Comparison of ENCODE assay signal across 28 mouse cellular contexts in the genomic region with DNA sequence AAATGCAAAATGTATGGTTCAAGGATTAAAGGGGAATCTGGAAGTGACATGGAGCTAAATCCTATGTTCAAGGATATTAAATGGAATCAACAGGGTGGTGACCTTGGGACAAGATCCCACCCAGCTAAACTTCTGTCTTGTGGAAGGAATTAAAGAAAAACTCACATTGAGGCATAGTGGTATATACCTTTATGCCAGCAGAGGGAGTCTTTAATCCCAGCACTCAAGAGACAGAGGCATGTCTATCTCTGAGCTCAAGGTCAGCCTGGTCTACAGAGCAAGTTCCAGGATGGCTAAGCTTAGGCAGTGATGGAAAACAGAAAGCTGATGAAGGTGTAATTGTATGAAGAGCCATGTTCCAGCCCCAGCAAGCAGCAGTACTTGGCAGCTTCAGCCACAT. TPM values are rescaled to one million over a fixed set of nuclear protein-coding genes. Genes with fewer than 3 reads are reported as not detected.
DNase-seq lines count a peak whose midpoint lies in the region; ATAC-seq and TF ChIP-seq lines count a peak whose summit lies in the region.
"Had no signal": no experiment of that assay in that cellular context is flagged by ENCODE, and none has a peak within 500 bp of the region (broad histone marks: within the 10 kb centered on the region; RNA-seq: fewer than 3 reads in every experiment).

No protein-coding gene starts in this region.

- TF ChIP-seq EP300 in liver, postnatal 0 days (IDR thresholded peaks at IDR 0.05; ENCODE audit: low read depth), result no peak
- no peak for TF ChIP-seq EP300 in MEL (IDR thresholded peaks at IDR 0.05; ENCODE audit: low read depth in 1 of 2, low read length in 2 of 2)

- no peak overlapping the region for H3K4me3 ChIP-seq in liver, postnatal 0 days (ENCODE audit: low read depth, low read length)
- no peak overlapping the region for H3K4me3 ChIP-seq in MEL (ENCODE audit: control insufficient read depth in 1 of 2, insufficient read depth in 1 of 2, low read depth in 2 of 2, low read length in 2 of 2)
- H3K4me3 ChIP-seq: embryonic facial prominence, embryonic 13.5 days; forebrain, embryonic 15.5 days; hindbrain, embryonic 13.5 days; kidney, embryonic 15.5 days; midbrain, embryonic 12.5 days had no signal

- H3K79me2 ChIP-seq in MEL (ENCODE audit: control insufficient read depth, insufficient read depth, low read length, poor library complexity), result no peaks in the 10 kb centered on the region

- no peaks in the 10 kb centered on the region for H3K27me3 ChIP-seq in liver, postnatal 0 days (ENCODE audit: insufficient read depth, low read length)
- H3K27me3 ChIP-seq in MEL (ENCODE audit: control insufficient read depth in 1 of 2, insufficient read depth in 2 of 2, low read length in 2 of 2), result no peaks in the 10 kb centered on the region; a peak in 1 of 4 replicates
- H3K27me3 ChIP-seq: embryonic facial prominence, embryonic 13.5 days; forebrain, embryonic 15.5 days; hindbrain, embryonic 13.5 days; kidney, embryonic 15.5 days; midbrain, embryonic 12.5 days had no signal

- TF ChIP-seq CTCF in liver, postnatal 0 days (IDR thresholded peaks at IDR 0.05; ENCODE audit: low read depth), result peak; percentile 33
- TF ChIP-seq CTCF in MEL (IDR thresholded peaks at IDR 0.05 in 2 of 3, conservative IDR thresholded peaks at IDR 0.05 in 1 of 3; ENCODE audit: control insufficient read depth in 1 of 3, insufficient read depth in 1 of 3, low read depth in 2 of 3, low read length in 3 of 3, poor library complexity in 1 of 3, severe bottlenecking in 1 of 3), result peak in 1 of 3 experiments; percentile 29; a peak in 2 of 6 replicates

- TF ChIP-seq POLR2A in MEL (IDR thresholded peaks at IDR 0.05; ENCODE audit: control insufficient read depth in 1 of 2, insufficient read depth in 1 of 2, low read depth in 1 of 2, low read length in 2 of 2, poor library complexity in 1 of 2), result no peak

- ATAC-seq in liver, postnatal 0 days, result no peak
- ATAC-seq in megakaryocyte-erythroid progenitor cell, adult 5-6 weeks (replicated peaks; ENCODE audit: low FRiP score, low TSS enrichment, poor library complexity, severe bottlenecking), result 0 out of 2 replicates have a peak, but pooled peaks have one; percentile 55
- ATAC-seq: forebrain, embryonic 15.5 days had no signal

- H3K27ac ChIP-seq in liver, postnatal 0 days (ENCODE audit: low read depth), result no peak overlapping the region
- H3K27ac ChIP-seq in MEL (ENCODE audit: control insufficient read depth, low read depth, low read length), result no peak overlapping the region
- H3K27ac ChIP-seq: embryonic facial prominence, embryonic 13.5 days; forebrain, embryonic 15.5 days; hindbrain, embryonic 13.5 days; kidney, embryonic 15.5 days; macrophage; midbrain, embryonic 12.5 days had no signal

- no peaks in the 10 kb centered on the region for H3K36me3 ChIP-seq in liver, postnatal 0 days (replicated peaks; ENCODE audit: insufficient read depth, low read length)
- no peaks in the 10 kb centered on the region for H3K36me3 ChIP-seq in MEL (ENCODE audit: control insufficient read depth in 1 of 2, insufficient read depth in 2 of 2, low read length in 2 of 2)
- H3K36me3 ChIP-seq: embryonic facial prominence, embryonic 13.5 days; forebrain, embryonic 15.5 days; hindbrain, embryonic 13.5 days; kidney, embryonic 15.5 days; midbrain, embryonic 12.5 days had no signal

- H3K4me2 ChIP-seq in liver, postnatal 0 days (ENCODE audit: low read depth, low read length), result no peak overlapping the region
- H3K4me2 ChIP-seq: embryonic facial prominence, embryonic 13.5 days; forebrain, embryonic 15.5 days; hindbrain, embryonic 13.5 days; kidney, embryonic 15.5 days; midbrain, embryonic 12.5 days had no signal

- no peaks in the 10 kb centered on the region for H3K9me3 ChIP-seq in liver, postnatal 0 days (ENCODE audit: low read length)
- H3K9me3 ChIP-seq in MEL (replicated peaks; ENCODE audit: insufficient read depth, low read length), result no peaks in the 10 kb centered on the region
- H3K9me3 ChIP-seq: embryonic facial prominence, embryonic 13.5 days; forebrain, embryonic 15.5 days; hindbrain, embryonic 13.5 days; midbrain, embryonic 12.5 days had no signal

- H3K9ac ChIP-seq in liver, postnatal 0 days (replicated peaks), result no peak overlapping the region
- H3K9ac ChIP-seq in MEL (ENCODE audit: control insufficient read depth, low read depth, low read length, poor library complexity, severe bottlenecking), result no peak overlapping the region
- H3K9ac ChIP-seq: embryonic facial prominence, embryonic 13.5 days; forebrain, embryonic 15.5 days; hindbrain, embryonic 13.5 days; kidney, embryonic 15.5 days; midbrain, embryonic 12.5 days had no signal

- DNase-seq in liver, postnatal 0 days, result no peak
- DNase-seq in liver, result no peak
- peak; percentile 10 for DNase-seq in A20 (ENCODE audit: low read depth, low spot score)
- DNase-seq in MEL (ENCODE audit: low read depth, low spot score), result no peak
- DNase-seq in thymus, postnatal 4 days, result no peak
- DNase-seq in spleen, adult 18-20 months, result no peak
- DNase-seq: adrenal gland, postnatal 14 days; cerebellum, adult 9-11 months; gastrocnemius, postnatal 25 days; left cerebral cortex, postnatal 4 days; lung, adult 18-20 months; right cerebral cortex, postnatal 25 days; thymus, postnatal 36 days had no signal

- no peaks in the 10 kb centered on the region for H3K4me1 ChIP-seq in liver, postnatal 0 days (ENCODE audit: insufficient read depth)
- no peaks in the 10 kb centered on the region for H3K4me1 ChIP-seq in MEL (ENCODE audit: control insufficient read depth in 1 of 2, insufficient read depth in 2 of 2, low read length in 2 of 2)
- H3K4me1 ChIP-seq: embryonic facial prominence, embryonic 13.5 days; forebrain, embryonic 15.5 days; hindbrain, embryonic 13.5 days; kidney, embryonic 15.5 days; midbrain, embryonic 12.5 days had no signal

- TF ChIP-seq RAD21 in MEL (IDR thresholded peaks at IDR 0.05; ENCODE audit: low read depth, low read length), result peak; percentile 1; the same call in 1 of the 2 replicates

TF ChIP-seq in MEL, 35 proteins besides CTCF, POLR2A, EP300 and RAD21:
- TF ChIP-seq HCFC1 (IDR thresholded peaks at IDR 0.05; ENCODE audit: low read depth, low read length) (no peak), MYC (IDR thresholded peaks at IDR 0.05; ENCODE audit: low read depth, low read length) (no peak), SMC3 (IDR thresholded peaks at IDR 0.05; ENCODE audit: low read depth, low read length) (peak; percentile 30; the same call in 1 of the 2 replicates)

RNA-seq across cellular contexts. Expression of a gene that starts 39.3 kb away (rescaled TPM):
- polyA plus RNA-seq in liver, postnatal 0 days (2015; fragmentation: Nextera tagmentation; extraction: Ambion mirVana), result 0.47 and 0.67 TPM in 2 replicates
- not detected in 2 replicates for total RNA-seq in MEL (2012; rRNA removed)
- not detected for polyA plus RNA-seq in MEL (2012; ENCODE audit: insufficient read depth in 1 of 2, insufficient read length in 2 of 2, low read depth in 1 of 2, low replicate concordance in 2 of 2, missing spikeins in 1 of 2)
- total RNA-seq in megakaryocyte-erythroid progenitor cell, adult 5-6 weeks (2014; fragmentation: Nextera tagmentation), result not detected in 2 replicates
- not detected in 2 replicates for total RNA-seq in megakaryocyte-erythroid progenitor cell, adult 5-6 weeks (2017)
- total RNA-seq: adrenal gland, postnatal 14 days; gastrocnemius, postnatal 25 days; heart, adult 8-10 months; layer of hippocampus, adult 18-20 months; left cerebral cortex, postnatal 4 days; liver, adult 2 months had no signal
- polyA plus RNA-seq: brain, embryonic 14.5 days; embryonic facial prominence, embryonic 13.5 days; forebrain, embryonic 15.5 days; heart, embryonic 16.5 days; hindbrain, embryonic 13.5 days; intestine, embryonic 14.5 days; macrophage; midbrain, embryonic 12.5 days; neural tube, embryonic 14.5 days; stomach, embryonic 16.5 days had no signal

RNA-seq across cellular contexts. Expression of a gene that starts 48.8 kb away (rescaled TPM):
- not detected in 2 replicates for polyA plus RNA-seq in liver, postnatal 0 days (2015; fragmentation: Nextera tagmentation; extraction: Ambion mirVana)
- total RNA-seq in MEL (2012; rRNA removed), result 0.19 TPM in 1 of 2 replicates, not detected in the other
- not detected for polyA plus RNA-seq in MEL (2012; ENCODE audit: insufficient read depth in 1 of 2, insufficient read length in 2 of 2, low read depth in 1 of 2, low replicate concordance in 2 of 2, missing spikeins in 1 of 2)
- total RNA-seq in megakaryocyte-erythroid progenitor cell, adult 5-6 weeks (2014; fragmentation: Nextera tagmentation), result not detected in 2 replicates
- total RNA-seq in megakaryocyte-erythroid progenitor cell, adult 5-6 weeks (2017), result not detected in 2 replicates
- total RNA-seq: adrenal gland, postnatal 14 days; gastrocnemius, postnatal 25 days; heart, adult 8-10 months; layer of hippocampus, adult 18-20 months; left cerebral cortex, postnatal 4 days; liver, adult 2 months had no signal
- polyA plus RNA-seq: brain, embryonic 14.5 days; embryonic facial prominence, embryonic 13.5 days; forebrain, embryonic 15.5 days; heart, embryonic 16.5 days; hindbrain, embryonic 13.5 days; intestine, embryonic 14.5 days; kidney, embryonic 15.5 days; liver, adult 2 months; macrophage; midbrain, embryonic 12.5 days; neural tube, embryonic 14.5 days; stomach, embryonic 16.5 days had no signal
